Mouse (Mus musculus): ENCODE results near the gene Dph6. TPM values are rescaled to one million over a fixed set of nuclear protein-coding genes. Genes with fewer than 3 reads are reported as not detected.

The Dph6 gene
- polyA plus RNA-seq, 1 experiment = 10.6 TPM

DNA sequence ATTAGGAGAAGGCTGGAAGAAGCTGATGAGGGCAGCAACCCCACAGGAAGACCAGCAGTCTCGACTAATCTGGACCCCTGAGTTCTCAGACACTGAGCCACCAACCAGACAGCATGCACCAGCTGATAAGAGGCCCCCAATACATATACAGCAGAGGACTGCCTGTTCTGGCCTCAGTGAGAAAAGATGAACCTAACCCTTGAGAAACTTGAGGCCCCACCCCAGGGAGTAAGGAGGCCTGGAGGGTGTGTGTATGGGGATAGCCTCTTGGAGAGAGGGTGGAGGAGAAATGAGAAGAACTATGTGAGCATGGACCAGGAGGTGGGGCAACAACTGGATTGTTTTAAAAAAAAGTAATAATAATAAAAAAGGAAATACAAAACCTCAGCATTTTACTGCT lies 118.7 kb downstream of the Dph6 start:
- H3K79me2 ChIP-seq (ENCODE audit: control insufficient read depth, insufficient read depth) = no peaks in the 10 kb centered on the region
- no peaks in the 10 kb centered on the region for H3K36me3 ChIP-seq (ENCODE audit: control insufficient read depth, insufficient read depth)
- H3K79me3 ChIP-seq (ENCODE audit: low read depth) = no peaks in the 10 kb centered on the region
- H3ac ChIP-seq (ENCODE audit: control insufficient read depth, insufficient read length, low read depth) = no peak overlapping the region
- no peak for TF ChIP-seq CEBPB (IDR thresholded peaks at IDR 0.05; ENCODE audit: low read depth)
- TF ChIP-seq MYOD1 (IDR thresholded peaks at IDR 0.05; ENCODE audit: control insufficient read depth, insufficient read length, low read depth) = no peak
- no peak for TF ChIP-seq MYOG (IDR thresholded peaks at IDR 0.05; ENCODE audit: control insufficient read depth, extremely low read depth, insufficient read length)
- TF ChIP-seq CTCF (IDR thresholded peaks at IDR 0.05; ENCODE audit: control insufficient read depth, insufficient read depth, insufficient read length) = no peak
- no peaks in the 10 kb centered on the region for H3K27me3 ChIP-seq (ENCODE audit: control insufficient read depth, insufficient read depth, insufficient read length)
- H3K4me3 ChIP-seq (ENCODE audit: insufficient read depth, poor library complexity, severe bottlenecking) = no peak overlapping the region

DNA sequence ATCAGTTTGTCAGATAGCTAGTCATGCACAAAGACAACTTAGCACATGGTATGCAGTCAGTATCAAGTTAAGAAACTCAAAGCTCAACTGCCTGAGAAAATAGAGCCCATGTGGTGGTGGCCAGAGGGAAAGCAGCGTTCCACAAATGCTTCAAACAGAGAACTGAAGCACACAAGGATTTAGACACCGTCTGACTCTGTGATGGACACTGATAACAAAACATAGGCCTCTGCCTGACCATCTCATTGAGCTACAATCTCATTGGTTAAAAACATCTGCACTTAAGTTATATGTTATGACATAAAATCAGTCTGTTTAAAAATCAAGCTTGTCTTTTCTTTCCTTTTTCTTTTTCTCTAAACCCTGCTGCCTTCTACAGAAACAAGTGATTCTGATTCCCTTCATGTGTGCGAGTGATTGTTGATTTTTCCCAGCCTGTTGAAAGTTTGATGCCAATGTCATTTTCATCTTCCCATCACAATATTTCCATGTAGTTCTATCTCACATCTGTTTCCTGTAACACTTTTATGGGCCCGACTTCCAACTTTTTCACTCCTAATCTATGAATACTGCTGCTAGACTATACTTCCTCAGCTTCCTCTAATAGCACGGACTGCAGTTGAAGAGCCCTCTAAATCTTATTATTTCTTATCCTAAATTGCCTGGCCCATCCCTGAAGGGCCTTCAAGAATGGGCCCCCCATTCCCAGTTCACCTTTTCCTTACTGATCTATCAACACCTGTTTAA lies 123.6 kb downstream of the Dph6 start:
- no peak overlapping the region for H3K4me3 ChIP-seq (ENCODE audit: insufficient read depth, poor library complexity, severe bottlenecking)
- H3ac ChIP-seq (ENCODE audit: control insufficient read depth, insufficient read length, low read depth) = no peak overlapping the region
- H3K36me3 ChIP-seq (ENCODE audit: control insufficient read depth, insufficient read depth) = peaks cover 4% of the 10 kb centered on the region
- H3K27me3 ChIP-seq (ENCODE audit: control insufficient read depth, insufficient read depth, insufficient read length) = no peaks in the 10 kb centered on the region
- H3K79me3 ChIP-seq (ENCODE audit: low read depth) = no peaks in the 10 kb centered on the region
- TF ChIP-seq CEBPB (IDR thresholded peaks at IDR 0.05; ENCODE audit: low read depth) (no peak), MYOD1 (IDR thresholded peaks at IDR 0.05; ENCODE audit: control insufficient read depth, insufficient read length, low read depth) (no peak), MYOG (IDR thresholded peaks at IDR 0.05; ENCODE audit: control insufficient read depth, extremely low read depth, insufficient read length) (no peak), MAX (IDR thresholded peaks at IDR 0.05) (no peak), CTCF (IDR thresholded peaks at IDR 0.05; ENCODE audit: control insufficient read depth, insufficient read depth, insufficient read length) (no peak), USF1 (IDR thresholded peaks at IDR 0.05; ENCODE audit: low read depth) (no peak), FOSL1 (IDR thresholded peaks at IDR 0.05; ENCODE audit: insufficient read depth, low read length, poor library complexity, severe bottlenecking) (no peak)
- H3K79me2 ChIP-seq (ENCODE audit: control insufficient read depth, insufficient read depth) = no peaks in the 10 kb centered on the region

DNA sequence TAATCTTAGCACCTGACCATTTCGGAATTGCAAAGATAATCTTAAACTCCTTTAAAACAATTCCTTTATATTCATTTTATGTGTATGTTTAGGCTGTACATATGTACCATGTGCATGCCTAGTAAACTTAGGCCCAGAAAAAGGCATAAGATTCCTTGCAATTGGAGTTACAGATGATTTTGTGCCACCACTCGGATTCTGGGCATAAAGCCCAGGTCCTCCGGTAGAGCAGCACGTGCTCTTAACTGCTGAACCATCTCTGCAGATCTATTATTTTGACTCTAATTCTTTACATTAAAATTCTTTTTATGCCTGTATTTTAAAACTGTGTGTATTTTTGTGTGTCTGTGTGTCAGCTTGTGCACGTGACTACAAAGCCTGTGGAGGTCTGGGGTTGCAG lies 134.3 kb downstream of the Dph6 start:
- H3ac ChIP-seq (ENCODE audit: control insufficient read depth, insufficient read length, low read depth) = no peak overlapping the region
- no peaks in the 10 kb centered on the region for H3K27me3 ChIP-seq (ENCODE audit: control insufficient read depth, insufficient read depth, insufficient read length)
- H3K79me2 ChIP-seq (ENCODE audit: control insufficient read depth, insufficient read depth) = no peaks in the 10 kb centered on the region
- no peak for TF ChIP-seq CEBPB (IDR thresholded peaks at IDR 0.05; ENCODE audit: low read depth)
- TF ChIP-seq MYOG (IDR thresholded peaks at IDR 0.05; ENCODE audit: control insufficient read depth, extremely low read depth, insufficient read length) = no peak
- no peak for TF ChIP-seq MAX (IDR thresholded peaks at IDR 0.05)
- no peak for TF ChIP-seq CTCF (IDR thresholded peaks at IDR 0.05; ENCODE audit: control insufficient read depth, insufficient read depth, insufficient read length)
- TF ChIP-seq USF1 (IDR thresholded peaks at IDR 0.05; ENCODE audit: low read depth) = no peak
- no peak for TF ChIP-seq FOSL1 (IDR thresholded peaks at IDR 0.05; ENCODE audit: insufficient read depth, low read length, poor library complexity, severe bottlenecking)
- no peak for TF ChIP-seq MYOD1 (IDR thresholded peaks at IDR 0.05; ENCODE audit: control insufficient read depth, insufficient read length, low read depth)
- H3K36me3 ChIP-seq (ENCODE audit: control insufficient read depth, insufficient read depth) = no peaks in the 10 kb centered on the region
- H3K79me3 ChIP-seq (ENCODE audit: low read depth) = no peaks in the 10 kb centered on the region
- no peak overlapping the region for H3K4me3 ChIP-seq (ENCODE audit: insufficient read depth, poor library complexity, severe bottlenecking)

DNA sequence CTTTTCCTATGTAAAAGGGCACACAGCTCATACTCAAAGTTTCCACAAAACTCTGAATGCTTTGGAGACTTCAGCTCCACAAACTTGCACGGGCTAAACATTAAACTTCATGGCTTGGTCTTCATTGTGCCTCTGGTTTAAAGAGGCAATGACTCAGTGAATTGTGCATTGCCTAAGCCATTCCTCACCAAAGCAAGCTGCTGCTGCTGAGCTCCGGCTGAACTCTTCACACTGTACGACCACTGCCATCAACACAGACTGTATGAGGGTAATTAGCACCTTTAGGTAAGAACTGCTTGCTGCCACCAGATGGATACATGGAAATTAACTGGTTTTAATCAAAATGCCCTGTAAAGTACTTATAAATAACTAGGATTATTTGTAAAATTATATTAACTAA lies 134.9 kb downstream of the Dph6 start:
- no peaks in the 10 kb centered on the region for H3K36me3 ChIP-seq (ENCODE audit: control insufficient read depth, insufficient read depth)
- H3K79me2 ChIP-seq (ENCODE audit: control insufficient read depth, insufficient read depth) = no peaks in the 10 kb centered on the region
- TF ChIP-seq USF1 (IDR thresholded peaks at IDR 0.05; ENCODE audit: low read depth) = no peak
- no peak for TF ChIP-seq MAX (IDR thresholded peaks at IDR 0.05)
- TF ChIP-seq MYOG (IDR thresholded peaks at IDR 0.05; ENCODE audit: control insufficient read depth, extremely low read depth, insufficient read length) = no peak
- no peak for TF ChIP-seq FOSL1 (IDR thresholded peaks at IDR 0.05; ENCODE audit: insufficient read depth, low read length, poor library complexity, severe bottlenecking)
- no peak for TF ChIP-seq CTCF (IDR thresholded peaks at IDR 0.05; ENCODE audit: control insufficient read depth, insufficient read depth, insufficient read length)
- TF ChIP-seq MYOD1 (IDR thresholded peaks at IDR 0.05; ENCODE audit: control insufficient read depth, insufficient read length, low read depth) = no peak
- no peak for TF ChIP-seq CEBPB (IDR thresholded peaks at IDR 0.05; ENCODE audit: low read depth)
- no peak overlapping the region for H3K4me3 ChIP-seq (ENCODE audit: insufficient read depth, poor library complexity, severe bottlenecking)
- H3K27me3 ChIP-seq (ENCODE audit: control insufficient read depth, insufficient read depth, insufficient read length) = no peaks in the 10 kb centered on the region
- no peak overlapping the region for H3ac ChIP-seq (ENCODE audit: control insufficient read depth, insufficient read length, low read depth)
- no peaks in the 10 kb centered on the region for H3K79me3 ChIP-seq (ENCODE audit: low read depth)

GRCm38 (mm10) chr2:114492398-114492797 lies 162.4 kb downstream of the Dph6 start:
- Histone ChIP-seq H3K79me2 (ENCODE audit: control insufficient read depth, insufficient read depth) (no peaks in the 10 kb centered on the region), H3K27me3 (ENCODE audit: control insufficient read depth, insufficient read depth, insufficient read length) (no peaks in the 10 kb centered on the region), H3K4me3 (ENCODE audit: insufficient read depth, poor library complexity, severe bottlenecking) (no peak overlapping the region), H3K36me3 (ENCODE audit: control insufficient read depth, insufficient read depth) (no peaks in the 10 kb centered on the region), H3ac (ENCODE audit: control insufficient read depth, insufficient read length, low read depth) (no peak overlapping the region), H3K79me3 (ENCODE audit: low read depth) (no peaks in the 10 kb centered on the region)
- TF ChIP-seq CEBPB (IDR thresholded peaks at IDR 0.05; ENCODE audit: low read depth) (no peak), CTCF (IDR thresholded peaks at IDR 0.05; ENCODE audit: control insufficient read depth, insufficient read depth, insufficient read length) (no peak), MYOD1 (IDR thresholded peaks at IDR 0.05; ENCODE audit: control insufficient read depth, insufficient read length, low read depth) (no peak), FOSL1 (IDR thresholded peaks at IDR 0.05; ENCODE audit: insufficient read depth, low read length, poor library complexity, severe bottlenecking) (no peak), MYOG (IDR thresholded peaks at IDR 0.05; ENCODE audit: control insufficient read depth, extremely low read depth, insufficient read length) (no peak), USF1 (IDR thresholded peaks at IDR 0.05; ENCODE audit: low read depth) (no peak), MAX (IDR thresholded peaks at IDR 0.05) (no peak)

All from C2C12 (cell line).